Mouse (Mus musculus): ENCODE measurements around the gene Gfod1.

DNA sequence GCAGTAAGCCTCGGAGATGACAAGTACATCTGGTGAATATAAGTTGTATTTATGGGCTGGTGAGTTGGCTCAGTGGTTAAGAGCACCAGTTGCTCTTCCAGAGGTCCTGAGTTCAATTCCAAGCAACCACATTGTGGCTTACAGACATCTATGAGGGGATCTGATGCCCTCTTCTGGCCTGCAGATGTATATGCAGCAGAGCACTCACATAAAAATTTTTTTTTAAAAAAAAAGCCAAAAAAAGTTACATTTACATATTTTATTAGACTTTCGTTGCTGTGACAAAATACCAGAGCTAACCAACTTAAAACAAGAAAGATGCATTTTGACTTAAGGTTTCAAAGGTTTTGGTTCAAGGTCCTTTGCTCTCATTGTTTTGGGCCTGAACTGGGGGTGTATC lies 17.5 kb upstream of the Gfod1 start:
- TF ChIP-seq POLR2A (IDR thresholded peaks at IDR 0.05; ENCODE audit: borderline replicate concordance, control insufficient read depth, low read depth, low read length) = no peak
- TF ChIP-seq CTCF (IDR thresholded peaks at IDR 0.05; ENCODE audit: control insufficient read depth, insufficient read depth, low read length) = no peak

All from bone marrow, adult 2 months (tissue).